Mouse (Mus musculus) macrophage (primary cell): ENCODE data around the gene Golm1. TPM values are rescaled to one million over a fixed set of nuclear protein-coding genes. Genes with fewer than 3 reads are reported as not detected.

Experiments used
- polyA plus RNA-seq: library from polyadenylated mRNA; stranded (reverse); fragments of 250-400 nt; gene quantifications from 3 replicates; pipeline ENCODE4 v1.2.4, GENCODE M21; 2018; ENCODE audit warnings: inconsistent platforms

Gene Golm1
- polyA plus RNA-seq, 1 experiment from 2014 or later = 3.3 TPM

Other genes starting within 250 kb of the Golm1 start
- 12.0 to 24.6 TPM (median 20.9 TPM) in 3 replicates for gene Agtpbp1, start 90.6 kb downstream of the Golm1 start, polyA plus RNA-seq
- 16.4 to 23.6 TPM (median 20.1 TPM) in 3 replicates for gene Naa35, start 90.6 kb downstream of the Golm1 start, polyA plus RNA-seq
- gene 4921517D22Rik, start 18.3 kb upstream of the Golm1 start, polyA plus RNA-seq = not detected in 3 replicates
- not detected in 3 replicates for gene Spata31d1a, start 34.5 kb upstream of the Golm1 start, polyA plus RNA-seq
- gene Spata31d1b, start 36.5 kb upstream of the Golm1 start, polyA plus RNA-seq = not detected in 3 replicates
- gene Spata31d1d, start 55.9 kb upstream of the Golm1 start, polyA plus RNA-seq = not detected in 3 replicates
- not detected in 3 replicates for gene 1700014D04Rik, start 70.9 kb upstream of the Golm1 start, polyA plus RNA-seq
- 41.7 to 54.6 TPM (median 44.4 TPM) in 3 replicates for gene Isca1, start 94.0 kb upstream of the Golm1 start, polyA plus RNA-seq
- not detected in 3 replicates for gene Gm49354, start 106.4 kb upstream of the Golm1 start, polyA plus RNA-seq
- gene Tut7, start 147.3 kb upstream of the Golm1 start, polyA plus RNA-seq = 81.0 to 150 TPM (median 103 TPM) in 3 replicates